In genomic region chr15:81845724-81846123, GRCm38 (mm10) we compare ENCODE assay signal across 8 mouse cellular contexts. TPM values are rescaled to one million over a fixed set of nuclear protein-coding genes. Genes with fewer than 3 reads are reported as not detected.
DNase-seq lines count a peak whose midpoint lies in the region; ATAC-seq and TF ChIP-seq lines count a peak whose summit lies in the region.

No protein-coding gene starts in this region.

- no peak overlapping the region for H3K4me3 ChIP-seq in lung, embryonic 14.5 days (ENCODE audit: low read depth, low read length)
- no peak overlapping the region for H3K4me3 ChIP-seq in bone marrow, adult 2 months (replicated peaks; ENCODE audit: control insufficient read depth, low read depth, low read length)

- no peaks in the 10 kb centered on the region for H3K9me3 ChIP-seq in lung, embryonic 14.5 days (ENCODE audit: low read depth, low read length)

- no peaks in the 10 kb centered on the region for H3K27me3 ChIP-seq in lung, embryonic 14.5 days (ENCODE audit: insufficient read depth, low read length)

- TF ChIP-seq CTCF in lung, embryonic 14.5 days (IDR thresholded peaks at IDR 0.05; ENCODE audit: low read depth), result no peak
- TF ChIP-seq CTCF in bone marrow, adult 2 months (IDR thresholded peaks at IDR 0.05; ENCODE audit: control insufficient read depth, insufficient read depth, low read length), result no peak

- H3K36me3 ChIP-seq in lung, embryonic 14.5 days (ENCODE audit: insufficient read depth), result peaks cover 34% of the 10 kb centered on the region

- WGBS in lung, embryonic 14.5 days, result 28% methylated on average over 4 of the region's 4 CpGs
- 43% methylated on average over 4 of the region's 4 CpGs for WGBS in bone marrow, adult 2 months

- DNase-seq in lung, embryonic 14.5 days, result peak; percentile 9
- DNase-seq in lung, postnatal 10 days, result no peak
- DNase-seq in kidney, adult 18-20 months, result peak; percentile 76
- no peak for DNase-seq in layer of hippocampus, postnatal 36 days
- DNase-seq in left cerebral cortex, postnatal 25 days (ENCODE audit: low spot score in 2 of 2), result no peak
- DNase-seq in cerebellum, postnatal 25 days, result no peak

- no peak overlapping the region for H3K9ac ChIP-seq in lung, embryonic 14.5 days

- TF ChIP-seq POLR2A in bone marrow, adult 2 months (IDR thresholded peaks at IDR 0.05; ENCODE audit: borderline replicate concordance, control insufficient read depth, low read depth, low read length), result no peak

- no peak overlapping the region for H3K27ac ChIP-seq in lung, embryonic 14.5 days (ENCODE audit: low read depth)
- peak overlapping the region; percentile 4; the same call in 1 of the 2 replicates for H3K27ac ChIP-seq in bone marrow, adult 2 months (ENCODE audit: control insufficient read depth, insufficient read depth, low read depth, low read length, poor library complexity)

- no peak for ATAC-seq in lung, embryonic 14.5 days (ENCODE audit: insufficient read depth)
- peak; percentile 30 for ATAC-seq in megakaryocyte progenitor cell, adult 5-6 weeks (replicated peaks; ENCODE audit: poor library complexity)

- intact Hi-C loops in left cerebral cortex, postnatal 25 days (cut with DNase I), result no loop called here

- H3K4me2 ChIP-seq in lung, embryonic 14.5 days, result no peak overlapping the region

- H3K4me1 ChIP-seq in lung, embryonic 14.5 days (ENCODE audit: insufficient read depth), result no peaks in the 10 kb centered on the region
- H3K4me1 ChIP-seq in bone marrow, adult 2 months (ENCODE audit: control insufficient read depth, insufficient read depth, low read length), result no peaks in the 10 kb centered on the region

RNA-seq across cellular contexts. Expression of gene Tob2, which starts 12.9 kb away (rescaled TPM):
- polyA plus RNA-seq in lung, embryonic 14.5 days (2014; fragmentation: Nextera tagmentation; extraction: Ambion mirVana), result 23.3 and 24.2 TPM in 2 replicates
- polyA plus RNA-seq in bone marrow, adult 2 months (2011; ENCODE audit: insufficient read depth, insufficient read length, low replicate concordance, missing spikeins), result 6.6 and 9.2 TPM in 2 replicates
- 33.9 and 36.3 TPM in 2 replicates for total RNA-seq in megakaryocyte progenitor cell, adult 5-6 weeks (2015)
- 19.8 and 21.2 TPM in 2 replicates for total RNA-seq in megakaryocyte progenitor cell, adult 5-6 weeks (2017)
- total RNA-seq in layer of hippocampus, postnatal 36 days (2021), result 10 to 100 TPM; 30.5 to 36.4 TPM
- 10 to 100 TPM; 25.5 to 27.2 TPM for total RNA-seq in left cerebral cortex, postnatal 25 days (2021)

RNA-seq across cellular contexts. Expression of gene Phf5a, which starts 26.0 kb away (rescaled TPM):
- 211 and 220 TPM in 2 replicates for polyA plus RNA-seq in lung, embryonic 14.5 days (2014; fragmentation: Nextera tagmentation; extraction: Ambion mirVana)
- polyA plus RNA-seq in bone marrow, adult 2 months (2011; ENCODE audit: insufficient read depth, insufficient read length, low replicate concordance, missing spikeins), result 74.5 and 96.7 TPM in 2 replicates
- total RNA-seq in megakaryocyte progenitor cell, adult 5-6 weeks (2015), result 123 and 128 TPM in 2 replicates
- total RNA-seq in megakaryocyte progenitor cell, adult 5-6 weeks (2017), result 83.2 and 110 TPM in 2 replicates
- total RNA-seq in layer of hippocampus, postnatal 36 days (2021), result 10 to 100 TPM; 31.2 to 33.5 TPM
- total RNA-seq in left cerebral cortex, postnatal 25 days (2021), result 10 to 100 TPM; 33.7 to 34.7 TPM

RNA-seq across cellular contexts. Expression of gene Aco2, which starts 26.4 kb away (rescaled TPM):
- polyA plus RNA-seq in lung, embryonic 14.5 days (2014; fragmentation: Nextera tagmentation; extraction: Ambion mirVana), result 149 and 152 TPM in 2 replicates
- polyA plus RNA-seq in bone marrow, adult 2 months (2011; ENCODE audit: insufficient read depth, insufficient read length, low replicate concordance, missing spikeins), result 41.0 and 71.1 TPM in 2 replicates
- total RNA-seq in megakaryocyte progenitor cell, adult 5-6 weeks (2015), result 77.3 and 90.7 TPM in 2 replicates
- total RNA-seq in megakaryocyte progenitor cell, adult 5-6 weeks (2017), result 122 and 130 TPM in 2 replicates
- 100 to 1,000 TPM; 449 to 462 TPM for total RNA-seq in layer of hippocampus, postnatal 36 days (2021)
- total RNA-seq in left cerebral cortex, postnatal 25 days (2021), result 100 to 1,000 TPM; 423 to 442 TPM

RNA-seq across cellular contexts. Expression of gene Tef, which starts 43.5 kb away (rescaled TPM):
- polyA plus RNA-seq in lung, embryonic 14.5 days (2014; fragmentation: Nextera tagmentation; extraction: Ambion mirVana), result 23.5 and 23.8 TPM in 2 replicates
- 6.4 and 16.2 TPM in 2 replicates for polyA plus RNA-seq in bone marrow, adult 2 months (2011; ENCODE audit: insufficient read depth, insufficient read length, low replicate concordance, missing spikeins)
- total RNA-seq in megakaryocyte progenitor cell, adult 5-6 weeks (2015), result 4.9 and 5.1 TPM in 2 replicates
- total RNA-seq in megakaryocyte progenitor cell, adult 5-6 weeks (2017), result 10.4 and 11.0 TPM in 2 replicates
- total RNA-seq in layer of hippocampus, postnatal 36 days (2021), result 100 to 1,000 TPM; 300 to 307 TPM
- total RNA-seq in left cerebral cortex, postnatal 25 days (2021), result 100 to 1,000 TPM; 220 to 246 TPM

Comparison
In these comparisons a context has a peak if more than half of its experiments do, and no peak if none do; other contexts are left out.
1. DNase-seq: peak in lung, embryonic 14.5 days (single experiment) and kidney, adult 18-20 months (single experiment); none in lung, postnatal 10 days (single experiment), layer of hippocampus, postnatal 36 days (0 of 2), left cerebral cortex, postnatal 25 days (0 of 2) and cerebellum, postnatal 25 days (0 of 2).